In genomic region chr14:24902870-24903269, GRCm38 (mm10) we compare ENCODE assay signal across 8 mouse cellular contexts.
DNase-seq lines count a peak whose midpoint lies in the region; ATAC-seq lines count a peak whose summit lies in the region.

No protein-coding gene starts in this region.

- peak; percentile 41; the same call in 1 of the 2 replicates for ATAC-seq in frontal cortex, adult (ENCODE audit: low TSS enrichment)
- ATAC-seq in heart, embryonic 12.5 days (ENCODE audit: insufficient number of reproducible peaks, low FRiP score), result 0 out of 2 replicates have a peak, but pooled peaks have one; percentile 41

- peak overlapping the region; percentile 37; the same call in 1 of the 2 replicates for H3K27ac ChIP-seq in heart, embryonic 12.5 days (ENCODE audit: poor library complexity, severe bottlenecking)

- peaks cover 32% of the 10 kb centered on the region for H3K4me1 ChIP-seq in heart, embryonic 12.5 days (replicated peaks)

- no peak for DNase-seq in frontal cortex, adult 2 months (ENCODE audit: extremely low spot score in 1 of 2, low spot score in 1 of 2)
- peak; percentile 47 for DNase-seq in testis, postnatal 14 days (ENCODE audit: low spot score)
- no peak for DNase-seq in testis, postnatal 10 days (ENCODE audit: low spot score)
- peak; percentile 69 for DNase-seq in skeletal muscle tissue, adult 2 months (ENCODE audit: low read depth, low spot score)
- no peak for DNase-seq in left cerebral cortex, adult 8-10 months (ENCODE audit: low spot score in 2 of 2)
- DNase-seq in frontal cortex, postnatal 25 days (ENCODE audit: low spot score in 2 of 2), result no peak

- H3K4me2 ChIP-seq in heart, embryonic 12.5 days, result no peak overlapping the region

- no peaks in the 10 kb centered on the region for H3K9me3 ChIP-seq in heart, embryonic 12.5 days (replicated peaks)

- no peaks in the 10 kb centered on the region for H3K36me3 ChIP-seq in heart, embryonic 12.5 days

- no peaks in the 10 kb centered on the region for H3K27me3 ChIP-seq in heart, embryonic 12.5 days (replicated peaks)

- WGBS in heart, embryonic 12.5 days, result 10% methylated on average over 3 of the region's 4 CpGs

- H3K9ac ChIP-seq in heart, embryonic 12.5 days, result no peak overlapping the region

- no peak overlapping the region for H3K4me3 ChIP-seq in heart, embryonic 12.5 days

Comparison
In these comparisons a context has a peak if more than half of its experiments do, and no peak if none do; other contexts are left out.
1. DNase-seq: peak in testis, postnatal 14 days (single experiment) and skeletal muscle tissue, adult 2 months (single experiment); none in frontal cortex, adult 2 months (0 of 2), testis, postnatal 10 days (single experiment), left cerebral cortex, adult 8-10 months (0 of 2) and frontal cortex, postnatal 25 days (0 of 2).